Mouse (Mus musculus): ENCODE measurements around the gene Hoxd13.

Gene Hoxd13

DNA sequence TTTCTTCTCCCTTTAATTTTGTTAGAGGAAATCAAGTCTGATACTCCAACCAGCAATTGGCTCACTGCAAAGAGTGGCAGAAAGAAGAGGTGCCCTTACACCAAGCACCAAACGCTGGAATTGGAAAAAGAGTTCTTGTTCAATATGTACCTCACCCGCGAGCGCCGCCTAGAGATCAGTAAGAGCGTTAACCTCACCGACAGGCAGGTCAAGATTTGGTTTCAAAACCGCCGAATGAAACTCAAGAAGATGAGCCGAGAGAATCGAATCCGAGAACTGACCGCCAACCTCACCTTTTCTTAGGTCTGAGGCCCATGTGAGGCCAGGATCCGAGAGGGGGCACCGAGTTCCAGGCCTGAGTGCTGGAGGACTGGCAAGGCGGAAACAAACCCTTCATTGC lies 26.0 kb downstream of the Hoxd13 start:
- DNase-seq (ENCODE audit: extremely low read depth, low read depth): no peak

DNA sequence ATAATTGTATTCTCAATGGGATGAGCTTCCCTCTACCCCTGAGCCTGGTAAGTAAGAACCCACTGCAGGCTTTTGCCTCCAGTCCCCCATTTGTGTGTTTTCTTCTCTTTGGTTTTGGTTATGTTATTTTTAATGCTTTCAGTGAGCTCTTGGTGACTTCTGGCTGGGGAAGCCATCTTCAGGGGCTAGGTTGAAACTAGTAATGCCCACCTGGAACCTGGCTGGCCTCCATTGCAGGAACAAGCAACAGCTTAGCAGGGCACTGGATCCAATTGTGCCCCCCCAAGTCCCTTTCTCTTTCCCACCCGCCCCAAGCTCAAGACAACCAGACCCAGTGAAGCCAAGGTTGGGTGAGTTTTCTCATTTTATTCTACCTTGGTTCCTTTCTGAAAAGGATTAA lies 27.3 kb downstream of the Hoxd13 start:
- no peak for DNase-seq (ENCODE audit: extremely low read depth, low read depth)

DNA sequence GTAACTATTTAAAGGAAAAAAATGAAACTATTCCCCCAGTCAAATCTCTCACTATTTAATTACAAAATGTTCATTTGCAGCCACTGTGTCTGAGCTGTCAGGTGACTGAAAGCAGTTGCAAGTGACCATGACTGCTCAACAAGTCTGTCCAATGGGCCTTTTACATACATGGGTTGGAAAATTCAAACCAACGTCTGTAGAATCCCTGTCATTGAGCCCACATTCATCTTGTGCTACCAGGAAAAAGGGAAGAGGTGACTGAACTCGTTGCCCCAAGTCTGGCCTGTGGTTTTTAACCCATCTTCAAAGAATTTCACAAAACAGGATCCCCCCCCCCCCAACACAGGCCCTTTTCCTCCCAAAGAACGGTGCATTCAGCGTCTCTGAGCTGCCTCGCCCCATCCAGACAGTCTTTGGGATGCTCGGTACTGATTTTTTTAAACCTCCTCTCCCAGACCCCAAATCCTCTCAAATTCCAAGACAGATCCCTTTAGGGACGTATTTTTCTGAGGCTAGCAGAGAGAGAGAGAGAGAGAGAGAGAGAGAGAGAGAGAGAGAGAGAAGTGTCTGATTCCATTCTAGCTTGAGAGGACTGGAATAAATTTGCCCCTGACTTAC lies 27.8 kb downstream of the Hoxd13 start:
- no peak for DNase-seq (ENCODE audit: extremely low read depth, low read depth)

GRCm38 (mm10) chr2:74696442-74697335 lies 28.6 kb downstream of the Hoxd13 start:
- DNase-seq (ENCODE audit: extremely low read depth, low read depth): no peak

DNA sequence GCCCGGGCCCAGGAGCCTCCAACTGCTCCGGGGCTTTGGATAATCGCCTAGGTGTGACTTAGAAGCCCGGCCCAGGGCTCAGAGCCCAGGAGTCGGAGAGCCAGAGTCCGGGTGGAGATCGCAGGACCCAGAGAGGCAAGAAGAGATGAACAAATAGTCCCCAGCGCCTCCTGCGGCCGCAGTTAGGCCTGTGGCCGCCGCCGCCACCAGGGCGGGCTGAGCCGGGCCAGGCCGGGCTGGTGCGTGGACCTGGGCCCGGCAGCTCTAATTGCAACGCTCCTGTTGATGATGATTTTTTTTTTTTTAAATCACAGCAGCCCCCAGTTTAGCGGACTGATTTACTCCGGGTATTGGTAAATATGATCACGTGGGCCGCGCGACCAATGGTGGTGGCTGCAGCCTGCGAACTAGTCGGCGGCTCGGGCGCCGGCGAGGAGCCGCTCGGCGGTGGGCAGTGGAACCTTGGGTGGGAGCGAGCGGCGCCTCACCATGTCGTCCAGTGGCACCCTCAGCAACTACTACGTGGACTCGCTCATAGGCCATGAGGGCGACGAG lies 29.5 kb downstream of the Hoxd13 start, which contains the start of gene Hoxd9:
TSS of gene Hoxd9 (plus strand) at position 161 of the 555 bp plus-strand sequence.
- no peak for DNase-seq (ENCODE audit: extremely low read depth, low read depth)

GRCm38 (mm10) chr2:74698201-74699052 lies 30.3 kb downstream of the Hoxd13 start:
- no peak for DNase-seq (ENCODE audit: extremely low read depth, low read depth)

DNA sequence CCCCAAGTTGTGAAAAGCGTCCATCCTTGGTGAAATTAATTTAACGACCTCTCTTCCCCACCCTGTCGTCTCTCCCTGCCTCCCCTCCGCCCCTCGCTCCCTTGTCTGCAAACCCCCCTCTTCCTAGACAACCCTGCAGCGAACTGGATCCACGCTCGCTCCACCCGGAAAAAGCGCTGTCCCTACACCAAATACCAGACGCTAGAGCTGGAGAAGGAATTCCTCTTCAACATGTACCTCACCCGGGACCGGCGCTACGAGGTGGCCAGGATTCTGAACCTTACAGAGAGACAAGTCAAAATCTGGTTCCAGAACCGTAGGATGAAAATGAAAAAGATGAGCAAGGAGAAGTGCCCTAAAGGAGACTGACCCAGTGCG lies 30.9 kb downstream of the Hoxd13 start:
- no peak for DNase-seq (ENCODE audit: extremely low read depth, low read depth)

- no peak for DNase-seq (ENCODE audit: extremely low read depth, low read depth)
These were observed 31.8 kb downstream of the Hoxd13 start for GRCm38 (mm10) chr2:74699664-74700545.

DNA sequence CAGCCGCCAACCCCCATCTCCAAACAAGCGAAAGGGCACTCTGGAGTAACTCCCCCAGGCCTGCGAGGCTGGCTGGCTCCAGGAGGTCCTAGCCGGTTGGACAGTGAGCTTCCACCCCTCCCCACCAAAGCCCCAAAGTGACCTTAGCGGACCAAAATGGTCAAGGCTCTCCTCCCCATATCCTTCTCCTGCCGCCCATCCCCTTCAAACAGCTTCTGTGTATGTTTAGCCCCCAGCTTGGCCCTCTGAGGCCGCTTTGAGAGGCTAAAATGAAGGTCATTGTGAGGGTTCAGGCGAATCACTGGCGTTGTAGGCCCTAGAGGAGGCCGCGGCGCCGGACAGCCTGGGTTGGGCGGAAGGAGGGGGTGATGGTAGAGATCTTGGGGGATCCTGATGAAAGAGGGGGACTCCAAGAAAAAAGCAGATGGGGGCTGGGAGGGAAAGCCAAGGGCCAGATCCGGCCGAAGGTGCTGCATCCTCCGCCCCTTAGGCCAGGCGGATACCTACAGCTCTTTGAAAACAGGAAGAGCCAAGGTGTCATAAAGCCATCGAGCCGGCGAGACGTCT lies 32.5 kb downstream of the Hoxd13 start:
- DNase-seq (ENCODE audit: extremely low read depth, low read depth): no peak

DNA sequence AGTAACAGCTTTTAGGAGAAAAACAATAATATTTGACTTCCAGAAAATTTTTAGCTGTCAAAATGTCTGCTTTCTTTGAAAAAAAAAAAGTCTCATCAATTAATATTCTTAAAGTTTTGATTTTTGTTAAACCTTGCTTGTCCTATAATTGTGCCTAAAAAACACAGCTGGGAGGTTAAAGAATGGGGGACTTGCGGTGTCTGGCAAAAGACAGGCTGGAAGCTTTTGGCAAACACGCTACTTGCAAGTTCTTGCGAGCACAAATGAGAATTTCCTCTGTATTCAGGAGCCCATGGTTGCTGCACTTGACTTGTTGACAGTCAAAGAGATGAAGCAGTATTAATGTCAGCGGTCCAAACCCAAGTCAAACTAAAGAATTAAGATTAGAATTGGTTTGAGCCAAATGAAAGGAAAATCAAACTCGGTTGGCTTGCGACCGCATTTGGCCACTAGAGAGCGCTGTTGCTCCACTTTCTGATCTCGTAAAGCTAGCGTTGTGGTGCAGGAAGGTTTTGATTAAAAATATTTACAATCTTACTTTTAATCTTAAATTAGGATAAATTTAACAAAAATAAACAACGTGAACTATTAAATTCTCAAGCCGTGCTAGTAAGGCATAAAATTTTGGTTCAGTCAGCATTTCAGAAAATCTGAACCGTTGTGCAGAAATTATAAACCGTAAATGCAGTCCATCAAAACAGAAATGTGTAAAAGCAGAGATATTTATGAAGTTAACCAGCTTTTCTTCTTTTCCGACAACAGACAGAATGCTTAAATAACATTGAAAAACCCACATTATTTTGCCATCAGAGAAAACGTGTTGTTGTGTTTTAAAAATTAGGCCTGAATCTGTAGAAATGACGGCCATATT lies 34.1 kb downstream of the Hoxd13 start:
- peak; percentile 19 for DNase-seq (ENCODE audit: extremely low read depth, low read depth)

DNA sequence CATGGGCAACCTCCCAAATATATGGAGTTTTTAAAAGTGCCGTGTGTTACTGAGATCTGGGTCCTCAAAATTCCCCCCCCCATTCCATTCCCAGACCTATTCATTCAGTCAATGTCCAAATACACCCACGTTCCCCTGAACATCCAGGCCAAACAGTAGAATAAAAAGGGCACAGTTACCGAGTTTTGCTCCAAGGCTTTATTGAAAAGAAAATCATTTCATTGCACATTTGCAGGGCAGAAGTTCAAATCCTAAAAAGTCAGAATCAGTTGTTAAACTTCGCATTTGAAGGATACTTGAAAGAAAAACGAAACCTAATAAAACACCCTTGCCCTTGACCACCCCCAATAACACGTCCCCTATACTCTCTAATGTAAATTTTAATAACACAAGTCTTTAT lies 34.7 kb downstream of the Hoxd13 start:
- no peak for DNase-seq (ENCODE audit: extremely low read depth, low read depth)

- no peak for DNase-seq (ENCODE audit: extremely low read depth, low read depth)
These were observed 35.2 kb downstream of the Hoxd13 start for GRCm38 (mm10) chr2:74703317-74703716.

GRCm38 (mm10) chr2:74703720-74704392 lies 35.7 kb downstream of the Hoxd13 start:
- no peak for DNase-seq (ENCODE audit: extremely low read depth, low read depth)

GRCm38 (mm10) chr2:74704393-74704998 lies 36.4 kb downstream of the Hoxd13 start, which contains the start of gene Hoxd8:
Gene Hoxd8 (plus strand): TSS chr2:74704615.
- DNase-seq (ENCODE audit: extremely low read depth, low read depth): no peak

DNA sequence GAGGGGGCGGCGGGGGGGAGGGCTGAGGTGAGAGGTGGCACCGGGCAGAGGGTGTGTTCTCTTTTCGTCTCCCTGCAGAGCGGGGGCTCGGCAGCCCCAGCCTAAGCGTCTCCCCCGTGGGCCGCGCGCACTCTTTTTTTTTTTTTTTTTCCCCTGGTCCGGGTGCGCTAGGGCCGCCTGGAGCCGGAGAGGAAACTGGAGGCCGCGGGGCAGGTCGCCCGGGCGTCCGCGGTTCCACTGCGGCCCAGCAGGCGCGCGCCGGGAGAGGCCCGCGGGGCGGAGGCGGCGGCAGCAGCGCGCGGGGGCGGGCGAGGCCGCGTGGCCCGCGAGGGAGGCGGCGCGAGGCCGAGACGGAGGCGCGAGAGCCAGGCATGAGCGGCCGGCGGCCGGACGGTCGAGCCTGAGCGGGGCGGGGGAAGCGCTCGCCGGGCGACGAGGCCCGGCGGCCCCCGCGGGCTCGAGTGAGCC lies 36.9 kb downstream of the Hoxd13 start:
- DNase-seq (ENCODE audit: extremely low read depth, low read depth): no peak

DNA sequence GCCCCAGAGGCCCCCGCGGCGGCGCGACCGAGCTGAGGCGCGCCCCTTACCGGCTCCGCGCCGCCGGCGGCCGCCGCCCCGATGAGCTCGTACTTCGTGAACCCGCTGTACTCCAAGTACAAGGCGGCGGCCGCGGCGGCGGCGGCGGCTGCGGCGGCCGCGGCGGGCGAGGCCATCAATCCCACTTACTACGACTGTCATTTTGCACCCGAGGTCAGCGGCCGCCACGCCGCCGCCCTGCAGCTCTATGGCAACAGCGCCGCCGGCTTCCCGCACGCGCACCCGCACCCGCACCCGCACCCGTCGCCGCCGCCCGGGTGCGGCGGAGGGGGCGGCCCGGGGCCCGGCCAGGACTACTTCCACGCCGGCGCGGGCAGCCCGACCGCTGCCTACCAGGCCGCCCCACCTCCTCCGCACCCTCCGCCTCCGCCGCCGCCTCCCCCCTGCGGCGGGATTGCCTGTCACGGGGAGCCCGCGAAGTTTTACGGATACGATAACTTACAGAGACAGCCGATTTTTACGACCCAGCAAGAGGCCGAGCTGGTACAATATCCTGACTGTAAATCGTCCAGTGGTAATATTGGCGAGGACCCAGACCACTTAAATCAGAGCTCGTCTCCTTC lies 37.5 kb downstream of the Hoxd13 start:
- no peak for DNase-seq (ENCODE audit: extremely low read depth, low read depth)

GRCm38 (mm10) chr2:74706393-74706960 lies 38.4 kb downstream of the Hoxd13 start:
- no peak for DNase-seq (ENCODE audit: extremely low read depth, low read depth)
